Mouse (Mus musculus) left cerebral cortex, adult 8-10 months (tissue): Measurements from ENCODE around the gene Anapc16. TPM values are rescaled to one million over a fixed set of nuclear protein-coding genes. Genes with fewer than 3 reads are reported as not detected.
A peak's percentile ranks its signal among the peaks of the same experiment; 100 is the strongest.

Experiments
- DNase-seq, 2 experiments: peaks; one replicate each; pipeline ENCODE4 v3.0.0; 2022; ENCODE audit warnings: low spot score in 2 of 2
- total RNA-seq, 4 experiments: library from RNA; stranded (reverse); gene quantifications; 2 replicates each; pipeline ENCODE4 v1.2.4; 2022

Gene Anapc16
- total RNA-seq, 4 experiments from 2014 or later = 58.0 to 60.8 (median 60.2) TPM

DNA sequence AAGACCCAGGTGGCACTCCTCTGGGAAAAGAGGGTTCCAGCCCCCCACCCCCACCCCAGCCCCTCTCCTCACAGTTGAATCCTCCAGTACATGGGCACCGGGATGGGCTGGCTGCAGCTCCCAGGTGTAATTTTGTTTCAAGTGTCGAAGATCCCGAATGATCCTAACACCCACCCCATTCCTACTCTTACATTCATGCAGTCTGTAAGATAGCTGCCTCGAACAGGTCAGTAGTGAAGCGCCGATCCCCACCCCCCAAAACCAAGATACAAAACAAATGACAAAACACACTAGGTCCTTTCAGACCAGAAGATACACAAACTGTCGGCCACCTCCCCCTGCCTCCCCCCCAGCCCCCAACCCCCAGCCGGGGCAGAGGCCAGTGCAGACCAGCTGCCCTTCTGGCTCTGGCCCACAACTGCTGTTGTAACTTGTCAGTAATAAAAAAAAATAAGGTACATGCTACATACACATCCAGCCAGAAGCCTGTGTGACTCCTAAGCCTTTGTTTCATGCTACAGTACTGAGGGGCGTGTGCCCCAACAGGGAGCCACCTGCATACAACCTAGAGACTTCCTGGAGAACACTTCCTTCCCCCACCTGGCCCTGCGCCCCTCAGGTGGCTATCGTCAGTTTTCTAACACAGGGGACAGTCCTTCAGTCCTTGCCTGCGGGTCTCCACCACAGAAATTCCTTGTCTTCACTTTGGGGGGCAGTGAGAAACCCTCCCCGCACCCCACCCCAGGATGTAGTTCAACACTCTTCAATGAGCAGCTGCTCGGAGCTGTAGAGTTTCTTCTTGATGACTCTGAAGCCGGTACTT, 52.9 kb downstream of the Anapc16 start:
- DNase-seq = no peak

DNA sequence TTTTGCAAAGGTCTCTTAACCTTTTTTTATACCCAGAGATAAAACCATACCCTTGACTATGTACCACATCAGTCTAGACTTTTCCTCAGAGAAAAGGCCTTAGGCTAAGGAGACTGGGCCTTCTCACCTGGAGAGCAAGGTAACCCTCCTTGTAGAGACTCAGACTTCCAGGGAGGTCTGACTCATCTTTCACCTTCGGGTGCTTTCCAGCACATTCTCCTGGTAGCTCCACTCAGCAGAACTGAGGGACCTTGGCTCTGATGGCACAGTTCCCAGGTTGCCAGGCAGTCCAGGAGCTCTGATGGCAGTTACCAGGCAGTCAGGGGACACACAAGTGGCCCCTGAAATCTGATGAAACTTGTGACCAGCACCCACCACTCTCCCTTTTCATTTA, 53.7 kb downstream of the Anapc16 start:
- DNase-seq = no peak

DNA sequence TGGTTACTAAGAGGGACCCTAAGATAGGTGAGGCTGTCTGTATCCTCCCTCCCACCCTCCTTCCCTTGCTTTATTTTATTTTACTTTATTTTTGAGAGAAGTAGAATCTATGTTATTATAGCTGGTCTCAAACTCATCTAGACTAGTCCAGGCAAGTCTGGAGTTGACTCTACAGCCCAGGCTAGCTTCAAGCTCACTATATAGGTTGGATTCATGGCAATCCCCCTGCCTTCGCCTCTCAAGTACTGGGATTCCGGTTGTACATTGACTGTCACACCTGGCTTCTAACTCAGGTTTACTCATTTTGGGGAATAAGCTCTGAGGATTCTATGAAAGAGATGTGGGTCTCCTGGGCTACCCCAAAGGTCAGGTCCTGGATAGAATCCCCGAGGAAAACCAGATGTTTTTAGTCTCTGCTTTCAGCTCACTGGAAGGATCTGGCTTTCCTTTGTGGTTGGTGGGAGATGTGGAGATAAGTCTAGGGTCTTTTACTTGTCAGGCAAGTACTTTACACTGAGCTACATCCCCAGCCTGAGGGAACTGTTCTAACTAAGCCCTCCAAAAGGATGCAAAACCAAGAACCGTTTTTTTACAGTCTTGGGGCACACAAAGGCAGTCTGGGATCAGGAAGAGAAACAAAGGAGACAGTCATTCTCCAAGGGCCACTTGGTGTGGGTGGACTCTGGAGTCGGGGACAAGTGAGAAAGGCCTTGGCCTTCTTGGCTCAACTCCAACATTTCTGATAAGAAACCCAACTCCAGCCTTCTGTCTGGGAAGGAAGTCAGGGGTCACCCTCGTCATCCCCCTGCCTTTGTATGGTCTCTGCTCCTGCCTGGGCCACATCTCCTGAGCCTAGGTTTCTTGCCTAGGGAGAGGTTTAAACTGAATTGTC, 54.3 kb downstream of the Anapc16 start:
- no peak for DNase-seq

DNA sequence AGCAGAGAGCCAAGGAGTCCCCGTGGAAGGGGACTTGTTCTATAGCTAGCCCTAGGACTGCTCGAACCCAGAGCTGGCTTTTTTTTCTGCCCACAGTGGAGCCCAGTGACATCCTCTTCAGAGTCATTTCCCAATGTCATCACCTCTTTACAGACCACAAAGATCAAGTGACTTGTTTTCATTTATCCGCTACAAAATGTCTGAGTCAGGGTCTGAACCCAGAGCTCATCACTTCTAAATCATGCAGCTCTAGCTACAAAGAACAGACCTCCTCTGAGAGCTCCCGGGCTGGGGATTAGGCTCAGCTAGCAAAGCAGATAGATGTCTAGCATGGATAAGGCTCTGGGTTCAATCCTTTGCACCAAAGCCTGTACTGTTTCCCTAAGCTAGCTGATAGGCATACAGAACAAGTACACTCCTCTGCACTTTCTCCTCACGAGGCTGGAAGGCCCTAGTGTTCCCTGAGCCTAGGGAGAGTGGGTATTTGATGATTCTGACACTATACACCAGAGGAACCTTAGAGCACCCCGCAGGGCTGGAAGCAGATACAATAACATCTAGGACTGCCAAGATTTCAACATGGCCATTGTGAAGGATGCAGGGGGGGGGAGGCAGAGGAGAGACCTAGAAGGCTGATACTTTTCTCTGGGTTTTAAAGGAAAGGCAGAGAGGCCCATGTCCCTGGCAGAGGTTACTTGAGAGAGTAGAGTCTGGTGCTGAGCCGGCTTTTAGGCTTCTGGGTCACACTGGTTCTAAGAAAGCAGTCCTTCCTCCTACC, 55.5 kb downstream of the Anapc16 start:
- no peak for DNase-seq

DNA sequence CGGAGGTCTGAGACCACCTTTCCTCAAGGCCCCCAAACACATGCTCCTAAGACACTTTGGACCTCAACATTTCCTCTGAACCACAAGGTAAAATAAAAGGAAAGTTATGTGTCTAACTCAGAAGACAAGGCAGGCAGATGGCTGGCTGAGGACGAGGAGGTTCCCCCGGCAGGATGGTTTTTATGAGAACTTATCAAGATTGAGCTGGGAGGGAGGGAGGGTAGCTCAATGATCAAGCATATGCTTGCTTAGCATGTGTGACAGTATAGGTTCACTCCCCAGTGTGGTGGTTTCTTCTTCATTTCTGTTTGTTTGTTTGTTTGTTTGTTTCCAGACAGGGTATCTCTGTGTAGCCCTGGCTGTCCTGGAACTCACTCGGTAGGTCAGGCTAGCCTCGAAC, 56.6 kb downstream of the Anapc16 start:
- DNase-seq = no peak

DNA sequence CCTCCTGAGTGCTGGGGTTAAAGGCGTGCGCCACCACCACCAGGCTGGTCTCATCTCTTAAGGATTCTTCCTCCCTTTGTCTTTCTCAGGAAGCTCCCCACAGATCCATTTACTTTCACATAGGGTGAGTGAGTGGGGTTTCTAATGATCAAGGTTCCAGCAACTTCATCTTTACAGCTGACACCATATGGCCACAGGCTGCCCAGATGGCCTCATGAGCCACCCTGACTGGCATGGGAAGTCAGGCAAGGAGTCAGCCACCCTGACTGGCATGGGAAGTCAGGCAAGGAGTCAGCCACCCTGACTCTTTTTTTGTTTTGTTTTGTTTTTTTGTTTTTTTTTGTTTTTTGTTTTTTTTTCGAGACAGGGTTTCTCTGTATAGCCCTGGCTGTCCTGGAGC, 57.5 kb downstream of the Anapc16 start:
- no peak for DNase-seq

DNA sequence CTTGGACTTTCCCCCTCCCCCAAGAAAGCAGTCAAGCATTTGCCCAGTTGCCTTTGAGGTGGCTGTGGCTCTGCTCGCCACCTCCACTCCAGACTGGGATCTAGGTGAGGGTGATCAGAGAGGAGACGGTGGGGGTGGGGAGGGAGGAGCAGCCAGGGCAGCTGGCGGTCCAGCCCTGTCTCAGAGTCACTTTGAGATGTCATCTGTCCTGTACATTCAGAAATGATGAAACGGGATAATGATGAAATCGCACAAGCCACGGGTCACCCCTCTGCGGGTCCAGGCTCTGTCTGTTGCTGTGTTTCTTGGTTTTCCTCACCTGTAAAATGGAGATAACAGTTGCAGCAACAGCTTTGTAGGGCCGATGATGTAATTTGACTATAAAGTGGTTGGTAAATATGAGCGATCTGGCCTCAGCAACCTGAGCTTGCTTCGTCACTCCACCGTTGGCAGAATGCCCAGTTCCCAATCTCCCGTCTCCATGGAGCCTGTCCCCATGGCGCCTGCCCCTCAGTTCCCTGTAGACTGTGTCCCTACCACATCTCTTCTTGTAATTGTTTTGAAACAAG, 59.4 kb downstream of the Anapc16 start:
- DNase-seq = peak in 1 of 2 experiments; percentile 75

DNA sequence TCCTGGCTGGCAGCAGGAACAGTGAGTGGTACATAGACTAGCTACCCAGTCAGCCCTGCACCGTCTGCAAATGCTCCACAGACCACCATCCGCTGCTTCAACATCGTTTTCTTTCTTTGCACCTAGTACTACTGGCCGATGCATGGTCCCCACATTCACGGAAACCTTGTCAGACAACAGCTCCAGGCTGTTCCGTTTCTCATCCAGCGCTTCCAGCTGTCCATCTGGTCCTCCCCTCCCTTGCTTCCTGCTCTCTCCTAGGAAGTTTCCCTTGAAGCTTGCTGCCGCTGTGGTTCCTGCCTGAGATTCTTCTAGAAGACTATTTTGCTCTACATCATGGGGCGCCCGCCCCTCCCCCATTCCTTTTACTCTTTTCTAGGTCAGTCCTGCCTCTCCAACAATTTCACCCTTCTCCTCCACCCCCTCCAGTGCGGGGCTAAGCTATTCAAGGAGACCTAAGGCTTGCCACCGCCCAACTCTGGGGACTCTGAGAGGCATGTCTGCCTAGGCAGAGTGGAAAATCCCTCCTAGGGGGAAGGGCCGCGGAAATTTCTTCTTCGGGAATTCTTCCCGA, 60.0 kb downstream of the Anapc16 start:
- peak in 1 of 2 experiments; percentile 89 for DNase-seq

DNA sequence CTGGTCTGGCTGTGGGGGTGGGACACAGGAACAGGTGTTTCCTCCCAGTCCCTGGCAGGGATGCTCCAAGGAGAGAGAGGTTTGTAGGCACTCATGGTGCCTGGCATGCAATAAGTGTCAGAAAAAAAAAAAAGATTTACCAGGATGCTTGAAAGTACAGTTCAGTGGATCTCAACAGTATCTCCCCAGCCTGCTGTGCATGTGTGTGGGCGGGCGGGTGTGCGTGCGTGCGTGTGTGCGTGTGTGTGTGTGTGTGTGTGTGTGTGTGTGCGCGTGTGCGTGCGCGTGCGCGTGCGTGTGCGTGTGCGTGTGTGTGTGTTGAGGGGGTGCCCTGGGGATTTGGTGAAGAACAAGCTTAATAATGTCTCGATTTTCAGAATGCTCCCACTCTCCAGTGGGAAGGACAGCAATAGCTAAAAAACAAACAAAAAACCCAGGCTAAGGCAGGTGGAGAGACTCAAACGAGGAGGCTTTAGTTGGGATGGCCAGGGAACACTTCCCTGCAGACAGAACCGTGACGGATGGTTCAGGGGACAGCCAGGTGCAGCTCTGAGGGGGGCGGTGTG, 60.6 kb downstream of the Anapc16 start:
- peak in 1 of 2 experiments; percentile 69 for DNase-seq

DNA sequence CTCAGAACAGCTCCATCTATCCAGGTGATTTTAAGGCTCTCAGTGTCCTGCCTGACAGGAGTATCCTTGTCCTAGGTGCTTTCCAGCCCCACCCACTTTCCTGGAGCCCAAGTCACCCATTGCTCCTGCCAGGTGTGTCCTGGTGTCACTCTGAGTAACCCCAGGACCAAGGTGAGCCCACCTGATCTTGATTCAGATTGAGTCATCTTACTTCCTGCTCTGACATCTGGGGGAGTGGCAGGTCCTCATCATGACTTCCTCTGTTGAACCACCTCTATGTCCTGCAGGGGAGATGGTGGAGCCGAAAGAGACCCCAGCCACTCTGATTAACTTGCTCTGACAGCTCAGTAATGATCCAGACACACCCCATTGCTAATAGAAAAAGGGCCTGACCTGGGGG, 63.9 kb downstream of the Anapc16 start:
- DNase-seq = no peak

DNA sequence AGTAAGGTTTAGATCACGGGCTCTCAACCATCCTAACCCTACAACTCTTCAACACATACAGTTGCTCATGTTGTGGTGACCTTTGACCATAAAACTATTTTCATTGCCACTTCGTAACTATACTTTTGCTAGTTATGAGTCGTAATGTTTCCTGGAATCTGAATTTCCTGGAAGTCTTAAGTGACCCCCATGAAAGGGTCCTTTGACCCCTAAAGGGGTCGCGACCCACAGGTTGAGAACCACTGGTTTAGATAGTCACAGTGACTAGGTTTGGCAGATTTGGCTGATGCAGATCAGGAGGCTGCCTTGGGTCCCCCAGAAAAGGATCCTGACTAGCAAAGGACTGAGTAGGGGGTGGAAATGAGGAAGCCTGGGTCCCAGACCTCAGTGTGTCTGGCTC, 64.3 kb downstream of the Anapc16 start:
- no peak for DNase-seq

Other genes with a start within 250 kb of the Anapc16 start
- 10 to 100 TPM; 50.8 to 56.3 (median 54.1) TPM for gene Dnajb12, start 123.6 kb downstream of the Anapc16 start, total RNA-seq
- gene Ddit4, start 51.3 kb downstream of the Anapc16 start, total RNA-seq = 10 to 100 TPM; 35.6 to 58.9 (median 44.0) TPM
- 10 to 100 TPM; 16.5 to 20.1 (median 17.6) TPM for gene Ascc1, start 330 bp downstream of the Anapc16 start, total RNA-seq
- gene Spock2, start 103.1 kb upstream of the Anapc16 start, total RNA-seq = 100 to 1,000 TPM; 540 to 596 (median 571) TPM
- 1 to 10 TPM; 1.2 to 2.0 (median 1.9) TPM for gene Chst3, start 216.1 kb upstream of the Anapc16 start, total RNA-seq